Mouse (Mus musculus): ENCODE results near the gene Mmp15. TPM values are rescaled to one million over a fixed set of nuclear protein-coding genes. Genes with fewer than 3 reads are reported as not detected.
A peak's percentile ranks its signal among the peaks of the same experiment; 100 is the strongest.

The Mmp15 gene
- polyA plus RNA-seq, 1 experiment from 2014 or later: 21.4 TPM

DNA sequence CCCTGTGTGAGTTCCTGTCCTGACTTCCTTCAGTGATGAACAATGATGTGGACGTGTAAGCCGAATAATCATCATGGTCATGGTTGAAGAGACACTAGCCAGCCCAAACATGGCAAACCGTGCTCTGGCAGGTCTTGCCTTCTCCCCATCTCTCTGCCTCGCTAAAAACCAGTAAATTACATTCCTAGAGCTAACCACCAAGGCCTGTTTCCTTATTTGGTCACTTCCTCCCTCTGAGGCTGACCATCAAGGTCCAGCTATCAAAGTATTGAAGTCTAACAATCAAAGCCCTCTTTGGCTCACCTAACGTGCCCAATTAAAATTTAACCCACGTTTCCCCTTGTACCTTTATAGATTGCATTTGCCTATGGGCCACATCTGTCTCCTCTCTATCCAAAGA, 10.2 kb downstream of the Mmp15 start:
- no peaks in the 10 kb centered on the region for H3K36me3 ChIP-seq (ENCODE audit: control insufficient read depth, insufficient read depth, low read length)
- 55% methylated on average over 6 of the region's 6 CpGs for WGBS
- no peak overlapping the region for H3K4me2 ChIP-seq (ENCODE audit: low read length)
- DNase-seq (ENCODE audit: low spot score) (no peak), ATAC-seq (replicated peaks; ENCODE audit: low FRiP score, low TSS enrichment, low read depth) (no peak)
- peaks cover 16% of the 10 kb centered on the region for H3K4me1 ChIP-seq (replicated peaks; ENCODE audit: control insufficient read depth, insufficient read depth, low read length)
- H3K9ac ChIP-seq (ENCODE audit: low read length): no peak overlapping the region
- H3K27me3 ChIP-seq (replicated peaks; ENCODE audit: control insufficient read depth, insufficient read depth, low read length): no peaks in the 10 kb centered on the region
- no peak overlapping the region for H3K4me3 ChIP-seq (ENCODE audit: low read depth, low read length)
- H3K9me3 ChIP-seq (ENCODE audit: control insufficient read depth, low read length): no peaks in the 10 kb centered on the region
- no peak overlapping the region for H3K27ac ChIP-seq (ENCODE audit: low read depth)

DNA sequence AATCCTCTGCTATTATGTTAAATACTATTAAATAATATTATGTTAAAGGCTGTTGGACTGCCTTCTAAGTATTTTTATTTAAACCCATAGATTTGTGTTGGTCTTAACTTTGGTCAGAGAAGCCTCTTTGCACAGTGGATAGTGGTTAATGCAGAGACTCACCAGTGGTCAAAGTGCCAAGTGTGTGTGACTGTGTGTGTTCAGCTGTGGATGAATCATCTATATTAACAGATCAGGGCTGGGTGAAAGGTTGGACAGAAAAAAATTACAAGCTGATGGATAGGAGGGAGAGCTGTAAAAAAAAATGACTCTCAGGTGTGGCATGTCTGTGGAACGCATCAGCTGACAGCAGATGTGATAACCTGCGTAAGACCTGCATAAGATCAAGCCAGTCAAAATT, 11.8 kb downstream of the Mmp15 start:
- WGBS: 86% methylated on average over 2 of the region's 2 CpGs
- no peaks in the 10 kb centered on the region for H3K9me3 ChIP-seq (ENCODE audit: control insufficient read depth, low read length)
- no peak for DNase-seq (ENCODE audit: low spot score)
- H3K4me1 ChIP-seq (replicated peaks; ENCODE audit: control insufficient read depth, insufficient read depth, low read length): peaks cover 14% of the 10 kb centered on the region
- no peak overlapping the region for H3K9ac ChIP-seq (ENCODE audit: low read length)
- H3K36me3 ChIP-seq (ENCODE audit: control insufficient read depth, insufficient read depth, low read length): peaks cover 6% of the 10 kb centered on the region; the same call in 1 of the 2 replicates
- no peak overlapping the region for H3K27ac ChIP-seq (ENCODE audit: low read depth)
- H3K4me3 ChIP-seq (ENCODE audit: low read depth, low read length): no peak overlapping the region
- H3K4me2 ChIP-seq (ENCODE audit: low read length): no peak overlapping the region
- H3K27me3 ChIP-seq (replicated peaks; ENCODE audit: control insufficient read depth, insufficient read depth, low read length): no peaks in the 10 kb centered on the region
- no peak for ATAC-seq (replicated peaks; ENCODE audit: low FRiP score, low TSS enrichment, low read depth)

GRCm38 (mm10) chr8:95369581-95370326, 17.7 kb downstream of the Mmp15 start:
- Histone ChIP-seq H3K9ac (ENCODE audit: low read length) (peak overlapping the region; percentile 25; the same call in 1 of the 2 replicates), H3K27me3 (replicated peaks; ENCODE audit: control insufficient read depth, insufficient read depth, low read length) (no peaks in the 10 kb centered on the region), H3K9me3 (ENCODE audit: control insufficient read depth, low read length) (no peaks in the 10 kb centered on the region), H3K4me1 (replicated peaks; ENCODE audit: control insufficient read depth, insufficient read depth, low read length) (peaks cover 10% of the 10 kb centered on the region), H3K4me2 (ENCODE audit: low read length) (peak overlapping the region; percentile 53), H3K36me3 (ENCODE audit: control insufficient read depth, insufficient read depth, low read length) (peaks cover 18% of the 10 kb centered on the region; the same call in 1 of the 2 replicates), H3K27ac (ENCODE audit: low read depth) (peak overlapping the region; percentile 51; the same call in 1 of the 2 replicates), H3K4me3 (ENCODE audit: low read depth, low read length) (peak overlapping the region; percentile 25; the same call in 1 of the 2 replicates)
- DNase-seq (ENCODE audit: low spot score) (peak; percentile 77), ATAC-seq (replicated peaks; ENCODE audit: low FRiP score, low TSS enrichment, low read depth) (peak; percentile 74)
- 35% methylated on average over 20 of the region's 20 CpGs for WGBS

DNA sequence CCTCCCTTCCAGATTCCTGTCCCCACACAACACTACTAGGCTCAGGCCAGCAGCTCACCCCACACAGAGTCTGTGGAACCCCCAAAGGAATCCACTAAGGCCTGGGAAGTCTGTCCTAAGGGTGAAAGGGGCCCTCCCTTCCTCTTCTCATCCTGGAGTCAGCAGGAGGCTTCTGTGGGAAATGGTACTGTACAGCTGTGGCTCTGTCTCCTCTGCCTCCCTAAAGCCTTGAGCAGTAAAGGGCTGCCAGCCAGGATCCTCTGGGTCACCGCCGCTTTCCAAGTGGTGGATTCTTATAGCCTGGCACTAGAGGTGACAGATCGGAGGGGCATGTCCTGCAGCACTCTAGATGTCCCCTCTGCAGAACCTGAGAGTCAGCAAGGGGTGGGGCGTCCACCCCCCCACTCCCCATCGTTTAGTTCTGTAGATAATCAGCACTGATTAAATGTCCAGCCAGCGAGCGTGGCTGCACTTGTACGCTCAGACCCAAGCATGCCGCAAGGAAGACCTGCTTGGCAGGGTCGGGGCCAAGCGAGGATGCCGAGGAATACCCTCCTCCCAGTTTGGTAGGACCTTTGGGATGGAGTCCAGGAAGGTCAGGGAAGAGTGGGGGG, 21.4 kb downstream of the Mmp15 start:
- H3K4me1 ChIP-seq (replicated peaks; ENCODE audit: control insufficient read depth, insufficient read depth, low read length): peaks cover 18% of the 10 kb centered on the region
- H3K4me2 ChIP-seq (ENCODE audit: low read length): no peak overlapping the region
- ATAC-seq (replicated peaks; ENCODE audit: low FRiP score, low TSS enrichment, low read depth): no peak

GRCm38 (mm10) chr8:95374429-95374828, 22.4 kb downstream of the Mmp15 start:
- H3K27me3 ChIP-seq (replicated peaks; ENCODE audit: control insufficient read depth, insufficient read depth, low read length): no peaks in the 10 kb centered on the region
- WGBS: 79% methylated on average over 3 of the region's 3 CpGs
- H3K36me3 ChIP-seq (ENCODE audit: control insufficient read depth, insufficient read depth, low read length): peaks cover 13% of the 10 kb centered on the region; the same call in 1 of the 2 replicates
- H3K27ac ChIP-seq (ENCODE audit: low read depth): no peak overlapping the region
- peaks cover 14% of the 10 kb centered on the region for H3K4me1 ChIP-seq (replicated peaks; ENCODE audit: control insufficient read depth, insufficient read depth, low read length)
- DNase-seq (ENCODE audit: low spot score) (no peak), ATAC-seq (replicated peaks; ENCODE audit: low FRiP score, low TSS enrichment, low read depth) (no peak)
- no peaks in the 10 kb centered on the region for H3K9me3 ChIP-seq (ENCODE audit: control insufficient read depth, low read length)
- H3K9ac ChIP-seq (ENCODE audit: low read length): no peak overlapping the region
- no peak overlapping the region for H3K4me3 ChIP-seq (ENCODE audit: low read depth, low read length)
- H3K4me2 ChIP-seq (ENCODE audit: low read length): no peak overlapping the region

More for the DNA sequence above, 21.4 kb downstream of the Mmp15 start:
- no peaks in the 10 kb centered on the region for H3K27me3 ChIP-seq (replicated peaks; ENCODE audit: control insufficient read depth, insufficient read depth, low read length)
- no peak overlapping the region for H3K27ac ChIP-seq (ENCODE audit: low read depth)
- H3K9me3 ChIP-seq (ENCODE audit: control insufficient read depth, low read length): no peaks in the 10 kb centered on the region
- H3K9ac ChIP-seq (ENCODE audit: low read length): no peak overlapping the region
- DNase-seq (ENCODE audit: low spot score): no peak
- peaks cover 13% of the 10 kb centered on the region; the same call in 1 of the 2 replicates for H3K36me3 ChIP-seq (ENCODE audit: control insufficient read depth, insufficient read depth, low read length)
- 69% methylated on average over 12 of the region's 12 CpGs for whole genome bisulfite sequencing
- no peak overlapping the region for H3K4me3 ChIP-seq (ENCODE audit: low read depth, low read length)

DNA sequence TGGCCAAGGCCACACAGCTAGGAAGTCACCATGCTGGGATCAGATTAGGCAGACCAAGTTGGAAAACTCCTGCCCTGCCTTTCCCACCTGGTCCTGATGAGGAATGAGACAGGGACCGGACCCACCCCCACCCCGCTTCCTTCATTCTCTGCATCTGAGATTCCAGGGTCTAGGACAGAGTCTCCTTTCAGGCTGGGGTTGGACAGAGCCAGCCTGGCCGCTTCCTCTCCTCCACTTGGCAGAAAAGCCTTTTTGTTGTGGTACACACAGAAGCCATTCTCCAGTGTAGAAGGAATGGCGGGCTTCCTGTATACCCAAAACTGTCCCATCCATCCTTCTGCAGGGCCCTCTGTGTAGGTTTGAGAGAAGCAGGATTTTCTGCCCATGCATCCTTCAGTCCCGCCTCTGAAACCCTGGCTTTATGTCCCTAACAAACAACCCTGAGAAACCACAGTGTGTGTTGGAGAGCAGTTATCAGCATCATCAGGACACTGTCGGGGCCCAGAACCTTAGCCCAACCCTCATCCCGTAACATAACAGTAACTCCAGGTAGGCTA, 23.4 kb downstream of the Mmp15 start:
- Histone ChIP-seq H3K4me1 (replicated peaks; ENCODE audit: control insufficient read depth, insufficient read depth, low read length) (peaks cover 9% of the 10 kb centered on the region), H3K4me3 (ENCODE audit: low read depth, low read length) (no peak overlapping the region), H3K9me3 (ENCODE audit: control insufficient read depth, low read length) (no peaks in the 10 kb centered on the region), H3K27me3 (replicated peaks; ENCODE audit: control insufficient read depth, insufficient read depth, low read length) (no peaks in the 10 kb centered on the region), H3K4me2 (ENCODE audit: low read length) (no peak overlapping the region), H3K36me3 (ENCODE audit: control insufficient read depth, insufficient read depth, low read length) (peaks cover 12% of the 10 kb centered on the region; the same call in 1 of the 2 replicates), H3K27ac (ENCODE audit: low read depth) (no peak overlapping the region), H3K9ac (ENCODE audit: low read length) (no peak overlapping the region)
- 80% methylated on average over 7 of the region's 7 CpGs for WGBS
- DNase-seq (ENCODE audit: low spot score) (no peak), ATAC-seq (replicated peaks; ENCODE audit: low FRiP score, low TSS enrichment, low read depth) (no peak)

DNA sequence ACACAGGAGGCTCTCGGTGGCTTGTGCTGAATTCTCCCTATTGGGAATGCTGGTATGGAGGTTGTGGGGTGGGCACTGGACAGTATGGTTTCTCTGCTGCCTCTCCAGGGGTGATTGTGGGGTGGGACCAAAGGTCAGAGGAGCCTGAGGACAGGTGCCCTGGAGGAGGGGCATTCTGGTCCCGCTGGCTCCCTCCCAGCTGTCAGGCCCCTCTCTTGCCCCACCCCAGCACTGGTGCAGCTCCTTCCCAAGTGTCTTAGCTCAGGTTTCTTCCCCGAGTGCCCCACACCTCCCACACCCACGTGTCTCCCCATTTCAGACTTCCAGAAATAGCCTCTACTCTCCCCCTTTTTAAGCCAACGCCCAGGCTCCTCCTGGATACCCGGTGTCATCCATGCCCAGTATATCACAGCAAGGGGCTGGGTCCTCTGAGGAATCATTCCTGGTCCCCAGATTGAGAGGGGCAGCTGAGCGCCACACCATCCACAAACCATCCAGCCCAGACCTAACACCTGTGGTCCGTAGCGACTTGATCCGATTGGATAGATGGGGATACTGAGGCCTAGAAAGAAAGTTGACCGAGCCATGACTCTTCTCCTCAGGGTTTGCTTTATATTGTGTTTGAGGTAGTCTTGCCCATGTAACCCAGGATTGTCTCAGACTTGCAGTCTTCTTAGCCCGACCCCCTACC, 24.4 kb downstream of the Mmp15 start:
- Histone ChIP-seq H3K27ac (ENCODE audit: low read depth) (no peak overlapping the region), H3K4me1 (replicated peaks; ENCODE audit: control insufficient read depth, insufficient read depth, low read length) (peaks cover 9% of the 10 kb centered on the region), H3K9me3 (ENCODE audit: control insufficient read depth, low read length) (no peaks in the 10 kb centered on the region), H3K4me3 (ENCODE audit: low read depth, low read length) (no peak overlapping the region), H3K9ac (ENCODE audit: low read length) (no peak overlapping the region), H3K36me3 (ENCODE audit: control insufficient read depth, insufficient read depth, low read length) (peaks cover 6% of the 10 kb centered on the region; the same call in 1 of the 2 replicates), H3K4me2 (ENCODE audit: low read length) (no peak overlapping the region), H3K27me3 (replicated peaks; ENCODE audit: control insufficient read depth, insufficient read depth, low read length) (no peaks in the 10 kb centered on the region)
- DNase-seq (ENCODE audit: low spot score) (no peak), ATAC-seq (replicated peaks; ENCODE audit: low FRiP score, low TSS enrichment, low read depth) (no peak)
- WGBS: 76% methylated on average over 12 of the region's 12 CpGs

DNA sequence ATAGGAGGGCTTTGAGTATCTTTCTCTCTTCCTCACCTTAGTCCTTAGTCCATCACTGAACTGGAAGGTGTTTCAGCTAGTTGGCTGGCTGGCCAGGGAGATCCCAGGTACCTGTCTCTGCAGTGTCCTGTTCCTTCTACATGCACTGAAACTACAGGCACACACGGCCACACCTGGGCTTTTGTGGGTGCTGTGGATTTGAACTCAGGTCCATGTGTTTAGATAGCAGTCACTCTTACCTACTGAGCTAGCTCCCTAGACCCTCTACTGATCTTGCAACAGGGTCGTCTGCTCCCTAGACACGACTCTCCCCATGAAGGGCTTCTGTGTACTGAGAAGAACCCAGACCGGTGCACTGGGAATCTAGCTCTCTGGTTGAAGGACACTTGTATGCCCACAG, 25.0 kb downstream of the Mmp15 start:
- Histone ChIP-seq H3K4me2 (ENCODE audit: low read length) (no peak overlapping the region), H3K27ac (ENCODE audit: low read depth) (peak overlapping the region; percentile 72)

More for the DNA sequence above, 25.0 kb downstream of the Mmp15 start:
- H3K36me3 ChIP-seq (ENCODE audit: control insufficient read depth, insufficient read depth, low read length): peaks cover 3% of the 10 kb centered on the region; the same call in 1 of the 2 replicates
- H3K9me3 ChIP-seq (ENCODE audit: control insufficient read depth, low read length): no peaks in the 10 kb centered on the region
- H3K27me3 ChIP-seq (replicated peaks; ENCODE audit: control insufficient read depth, insufficient read depth, low read length): no peaks in the 10 kb centered on the region
- no peak overlapping the region for H3K4me3 ChIP-seq (ENCODE audit: low read depth, low read length)
- WGBS: 65% methylated on average over 4 of the region's 4 CpGs
- peaks cover 9% of the 10 kb centered on the region for H3K4me1 ChIP-seq (replicated peaks; ENCODE audit: control insufficient read depth, insufficient read depth, low read length)
- no peak overlapping the region for H3K9ac ChIP-seq (ENCODE audit: low read length)
- DNase-seq (ENCODE audit: low spot score) (no peak), ATAC-seq (replicated peaks; ENCODE audit: low FRiP score, low TSS enrichment, low read depth) (0 out of 2 replicates have a peak, but pooled peaks have one; percentile 9)
